Mouse (Mus musculus) lung, embryonic 14.5 days (tissue): ENCODE measurements around the gene C2cd4a. TPM values are rescaled to one million over a fixed set of nuclear protein-coding genes. Genes with fewer than 3 reads are reported as not detected.

Experiments used
- ATAC-seq: fragments of 200-750 bp; cut with Nextera tagmentation; 2 replicates; pipeline ENCODE4 v1.8.0; 2017; ENCODE audit warnings: mild to moderate bottlenecking, moderate TSS enrichment, moderate library complexity; ENCODE audit not compliant: insufficient read depth
- DNase-seq: peaks from one replicate; pipeline ENCODE4 v3.0.0-alpha.2; 2015
- H3K27ac ChIP-seq: fragments of 300-500 bp; sonication (generic); 2 replicates; pipeline ENCODE4 v1.5.1; 2014; ENCODE audit warnings: low read depth, mild to moderate bottlenecking, moderate library complexity
- H3K27me3 ChIP-seq: fragments of 300-500 bp; sonication (generic); 2 replicates; pipeline ENCODE4 v1.6.1; 2014; ENCODE audit warnings: low read length, control low read depth; ENCODE audit not compliant: insufficient read depth
- H3K36me3 ChIP-seq: fragments of 300-500 bp; sonication (generic); 2 replicates; pipeline ENCODE4 v1.6.1; 2014; ENCODE audit warnings: control low read depth; ENCODE audit not compliant: insufficient read depth
- H3K4me1 ChIP-seq: fragments of 300-500 bp; sonication (generic); 2 replicates; pipeline ENCODE4 v1.6.1; 2014; ENCODE audit warnings: antibody characterized with exemption, control low read depth; ENCODE audit not compliant: insufficient read depth
- H3K4me2 ChIP-seq: fragments of 300-500 bp; sonication (generic); 2 replicates; pipeline ENCODE4 v1.6.1; 2014; ENCODE audit warnings: mild to moderate bottlenecking
- H3K4me3 ChIP-seq: fragments of 300-500 bp; sonication (generic); 2 replicates; pipeline ENCODE4 v1.5.1; 2014; ENCODE audit warnings: low read depth, low read length
- H3K9ac ChIP-seq: fragments of 300-500 bp; sonication (generic); 2 replicates; pipeline ENCODE4 v1.6.1; 2014
- H3K9me3 ChIP-seq: fragments of 300-500 bp; sonication (generic); 2 replicates; pipeline ENCODE4 v1.6.1; 2016; ENCODE audit warnings: low read depth, low read length, control low read depth
- CTCF ChIP-seq: IDR thresholded peaks from 2 replicates; pipeline ENCODE4 v1.5.1; 2016; ENCODE audit warnings: antibody characterized with exemption, low read depth
- WGBS: fragments of 180-500 bp; shearing (Covaris S2); extraction: QIAGEN DNeasy Blood & Tissue Kit; methylation state at CpG from one replicate; pipeline ENCODE4 v1.1.7; 2014; 5-methylcytosine and 5-hydroxymethylcytosine counted together
- polyA plus RNA-seq: library from polyadenylated mRNA; unstranded; fragments of >200 nt; fragmentation: Nextera tagmentation; extraction: Ambion mirVana; gene quantifications from 2 replicates; pipeline ENCODE4 v1.2.1, GENCODE M21; 2014

C2cd4a gene
- polyA plus RNA-seq, 1 experiment from 2014 or later: 1.9 TPM

DNA sequence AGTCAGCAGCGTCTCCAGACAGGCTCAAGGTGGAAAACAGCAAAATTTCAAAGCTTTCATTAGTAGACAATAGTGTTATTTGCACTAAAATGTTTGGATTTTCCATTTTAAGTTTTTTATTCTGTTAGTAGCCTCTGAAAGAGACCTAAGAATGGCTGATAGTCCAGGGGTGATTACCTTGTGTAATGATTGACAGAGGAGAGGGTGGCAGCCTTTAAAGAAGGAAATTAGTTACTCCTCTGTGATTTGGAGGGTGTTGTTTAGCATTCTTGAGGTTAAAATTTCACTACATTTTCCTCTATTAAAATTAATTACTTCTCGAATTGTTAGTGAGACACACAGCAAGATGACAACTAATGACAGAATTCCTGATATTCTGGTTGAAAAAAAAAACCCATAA is 5.2 kb upstream of the C2cd4a start:
- Histone ChIP-seq H3K4me2 (no peak overlapping the region), H3K27me3 (peaks cover 6% of the 10 kb centered on the region; the same call in 1 of the 2 replicates), H3K27ac (no peak overlapping the region), H3K36me3 (no peaks in the 10 kb centered on the region), H3K4me3 (no peak overlapping the region), H3K9me3 (no peaks in the 10 kb centered on the region), H3K9ac (no peak overlapping the region), H3K4me1 (peaks cover 9% of the 10 kb centered on the region)
- TF ChIP-seq CTCF: no peak
- DNase-seq (no peak), ATAC-seq (no peak)
- 61% methylated on average over 2 of the region's 2 CpGs for WGBS

DNA sequence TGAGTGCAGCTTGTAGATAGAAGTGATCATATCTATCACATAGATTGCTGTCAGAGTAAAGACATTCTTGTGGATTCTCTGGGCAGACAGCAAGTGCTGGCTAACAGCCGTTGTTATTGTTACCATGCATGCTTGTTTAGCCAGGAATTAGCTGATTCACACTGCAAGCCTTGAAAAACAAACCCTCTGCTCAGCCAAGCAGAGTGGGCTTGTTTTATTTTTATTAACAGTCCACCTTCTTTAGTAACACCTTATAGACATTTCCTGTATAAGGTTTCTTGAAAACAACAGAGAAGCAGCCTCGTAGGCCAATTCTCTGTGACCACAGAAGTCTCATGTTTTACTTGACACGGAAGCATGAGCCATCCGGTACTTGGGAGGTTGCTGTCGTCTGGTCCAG is 2.4 kb upstream of the C2cd4a start:
- Histone ChIP-seq H3K27ac (no peak overlapping the region), H3K4me2 (no peak overlapping the region), H3K27me3 (peaks cover 32% of the 10 kb centered on the region), H3K4me1 (peaks cover 11% of the 10 kb centered on the region), H3K9me3 (no peaks in the 10 kb centered on the region), H3K36me3 (no peaks in the 10 kb centered on the region), H3K4me3 (no peak overlapping the region), H3K9ac (no peak overlapping the region)
- DNase-seq (no peak), ATAC-seq (no peak)
- 65% methylated on average over 5 of the region's 5 CpGs for WGBS
- no peak for TF ChIP-seq CTCF

DNA sequence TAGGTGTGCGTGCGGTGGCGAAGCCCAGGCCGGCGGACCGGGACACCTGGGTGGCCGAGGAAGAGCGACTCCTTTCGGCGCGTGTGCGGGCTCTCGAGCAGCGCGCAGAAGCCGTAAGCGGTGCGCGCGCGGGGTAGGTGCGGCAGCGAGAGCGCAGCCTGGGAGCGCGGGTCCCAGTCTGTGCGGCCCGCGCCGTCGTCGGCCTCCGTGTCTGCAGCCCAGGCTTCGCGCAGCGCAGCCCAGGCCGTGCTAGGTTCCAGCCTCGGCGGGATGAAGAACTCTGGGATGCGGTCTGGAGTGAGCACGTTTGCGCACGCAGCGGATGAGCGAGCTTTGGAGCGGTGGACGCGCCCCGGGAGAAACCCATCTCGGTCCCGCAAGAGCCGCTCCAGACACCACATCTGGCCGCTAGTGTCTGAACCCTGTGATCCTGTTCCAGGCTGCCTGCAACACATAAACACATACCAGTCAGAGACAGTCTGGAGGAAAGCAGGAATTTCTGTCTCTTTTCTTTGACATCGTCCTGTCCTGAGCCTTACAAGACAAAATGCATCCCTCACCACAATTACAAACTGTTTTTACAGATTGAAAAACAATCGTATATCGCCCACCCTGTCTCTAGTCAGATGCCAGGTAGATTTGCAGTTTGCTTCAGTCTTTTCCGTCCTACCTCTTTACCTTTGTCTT is 628 bp downstream of the C2cd4a start:
- TF ChIP-seq CTCF: no peak
- peak overlapping the region; percentile 57 for H3K9ac ChIP-seq
- peak overlapping the region; percentile 57 for H3K4me3 ChIP-seq
- H3K27me3 ChIP-seq: peaks cover 38% of the 10 kb centered on the region
- under 1% methylated on average over 53 of the region's 57 CpGs for WGBS
- no peaks in the 10 kb centered on the region for H3K36me3 ChIP-seq
- ATAC-seq (peak; percentile 68), DNase-seq (peak; percentile 75)
- peaks cover 11% of the 10 kb centered on the region for H3K4me1 ChIP-seq
- H3K27ac ChIP-seq: peak overlapping the region; percentile 67
- H3K4me2 ChIP-seq: peak overlapping the region; percentile 94
- no peaks in the 10 kb centered on the region for H3K9me3 ChIP-seq

DNA sequence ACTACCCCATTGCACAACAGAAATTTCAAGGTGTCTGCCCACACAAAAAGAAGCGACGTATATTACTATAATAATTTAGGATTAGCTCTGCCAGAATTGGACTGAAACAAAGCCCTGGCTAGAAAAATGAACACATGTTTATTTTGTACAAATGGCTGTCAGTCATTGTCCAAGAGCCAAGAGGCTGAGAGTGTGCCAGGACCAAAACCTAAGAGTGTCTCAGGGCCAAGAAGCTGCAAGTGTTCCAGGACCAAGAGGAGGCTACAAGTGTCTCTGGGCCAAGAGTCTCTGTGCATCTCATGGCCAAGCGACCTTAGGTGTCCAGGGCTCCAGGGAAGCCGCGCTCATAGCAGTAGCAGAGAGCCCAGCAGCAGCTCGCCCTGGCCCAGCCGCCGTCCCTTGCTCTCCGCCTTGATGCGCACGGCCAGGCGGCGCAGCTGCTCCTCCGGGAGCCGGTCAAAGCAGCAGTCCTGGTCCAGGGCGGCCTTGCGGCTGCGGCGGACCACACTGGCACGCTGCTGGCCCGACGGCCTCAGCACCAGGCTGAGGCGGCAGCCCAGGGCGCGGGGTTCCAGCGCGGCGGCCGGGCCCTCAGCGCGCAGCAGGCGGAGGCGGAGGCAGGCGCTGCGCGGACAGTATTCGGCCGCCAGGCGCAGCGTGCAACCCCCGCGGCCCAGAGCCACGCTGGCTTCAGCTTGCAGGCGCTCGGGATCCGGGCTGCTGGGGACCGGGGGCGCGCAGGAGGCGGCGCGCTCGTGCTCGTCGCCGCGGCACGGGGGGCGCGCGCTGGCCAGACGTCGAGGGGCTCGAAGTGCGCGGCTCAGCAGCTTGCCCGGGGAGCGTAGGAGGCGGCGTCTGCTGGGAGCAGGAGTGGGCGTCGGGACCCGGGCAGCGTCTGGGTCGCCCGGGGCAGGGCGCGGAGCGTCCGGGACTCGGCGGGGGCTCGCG is 1.4 kb downstream of the C2cd4a start:
- peaks cover 11% of the 10 kb centered on the region for H3K4me1 ChIP-seq
- H3K9ac ChIP-seq: peak overlapping the region; percentile 57
- H3K9me3 ChIP-seq: no peaks in the 10 kb centered on the region
- TF ChIP-seq CTCF: no peak
- peaks cover 38% of the 10 kb centered on the region for H3K27me3 ChIP-seq
- peak overlapping the region; percentile 57 for H3K4me3 ChIP-seq
- H3K4me2 ChIP-seq: peak overlapping the region; percentile 94
- DNase-seq (peak; percentile 77), ATAC-seq (peak; percentile 90)
- H3K36me3 ChIP-seq: no peaks in the 10 kb centered on the region
- 2% methylated on average over 59 of the region's 84 CpGs for WGBS
- H3K27ac ChIP-seq: peak overlapping the region; percentile 67

DNA sequence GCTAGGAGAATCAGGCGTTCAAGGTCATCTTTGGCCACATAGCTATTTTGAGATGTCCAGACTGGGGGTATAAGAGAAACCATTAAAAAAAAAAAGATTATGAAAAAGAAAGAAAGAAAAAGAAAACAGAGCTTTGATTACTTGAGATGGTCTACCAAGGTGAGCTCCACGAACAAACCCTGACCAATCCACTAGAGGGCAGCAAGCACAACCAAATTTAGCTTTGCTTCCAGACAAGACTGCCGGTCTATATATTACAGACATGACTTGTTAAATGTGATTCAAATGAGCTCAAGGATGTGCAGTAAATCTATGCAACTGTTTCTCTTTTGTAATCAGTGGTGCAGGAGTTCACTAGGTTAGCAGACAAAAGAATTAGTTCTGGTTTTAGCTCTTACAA is 3.9 kb downstream of the C2cd4a start:
- 6% methylated on average over 3 of the region's 3 CpGs for WGBS
- DNase-seq: peak; percentile 90
- TF ChIP-seq CTCF: peak; percentile 79

DNA sequence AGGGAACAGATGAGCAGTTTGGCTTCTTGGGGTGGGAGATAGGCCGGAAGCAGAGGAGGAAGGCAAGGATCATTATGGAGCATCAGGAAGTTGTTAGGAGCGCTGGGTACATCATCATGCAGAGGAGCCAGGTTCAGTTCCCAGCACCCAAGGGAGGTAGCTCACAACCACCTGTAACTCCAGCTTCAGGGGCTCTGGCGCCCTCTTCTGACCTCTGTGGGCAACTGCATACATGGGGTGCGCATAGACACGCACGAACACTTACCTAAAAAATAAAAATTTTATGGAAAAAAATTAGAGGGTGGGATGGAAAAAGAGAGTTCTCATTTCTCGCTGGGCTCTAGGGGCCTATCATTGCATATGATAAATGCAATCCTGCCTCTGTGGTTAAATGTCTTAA is 6.6 kb downstream of the C2cd4a start:
- WGBS: 84% methylated on average over 7 of the region's 7 CpGs
- Histone ChIP-seq H3K4me1 (no peaks in the 10 kb centered on the region), H3K27me3 (peaks cover 17% of the 10 kb centered on the region), H3K9me3 (no peaks in the 10 kb centered on the region), H3K27ac (no peak overlapping the region), H3K36me3 (no peaks in the 10 kb centered on the region), H3K4me3 (no peak overlapping the region), H3K9ac (no peak overlapping the region), H3K4me2 (no peak overlapping the region)
- no peak for DNase-seq
- TF ChIP-seq CTCF: peak; percentile 17; the same call in 1 of the 2 replicates
- no peak for ATAC-seq

More for the DNA sequence above, 3.9 kb downstream of the C2cd4a start:
- Histone ChIP-seq H3K36me3 (no peaks in the 10 kb centered on the region), H3K9ac (no peak overlapping the region), H3K27ac (no peak overlapping the region), H3K4me1 (peaks cover 11% of the 10 kb centered on the region), H3K9me3 (no peaks in the 10 kb centered on the region), H3K4me3 (no peak overlapping the region), H3K27me3 (peaks cover 38% of the 10 kb centered on the region), H3K4me2 (no peak overlapping the region)
- no peak for ATAC-seq

DNA sequence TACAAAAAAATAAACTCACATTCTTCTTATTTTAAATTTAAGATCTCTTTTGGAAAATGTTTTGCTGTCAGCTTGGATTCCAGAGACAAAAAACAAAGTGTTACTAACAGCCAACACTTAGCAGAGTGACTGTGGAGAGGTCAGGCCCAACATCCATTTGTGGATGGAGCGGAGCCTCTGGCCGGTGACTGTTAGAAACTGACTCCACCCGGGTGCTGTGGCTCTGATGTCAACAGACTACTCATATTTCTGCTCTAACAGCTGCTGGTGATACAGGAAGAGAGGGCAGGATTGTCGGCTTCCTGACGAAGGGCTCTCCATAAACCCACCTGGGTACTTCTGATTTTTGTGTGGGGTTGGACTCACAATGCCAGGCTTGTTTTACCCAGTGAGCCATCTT is 9.0 kb downstream of the C2cd4a start:
- H3K27me3 ChIP-seq: no peaks in the 10 kb centered on the region
- no peaks in the 10 kb centered on the region for H3K9me3 ChIP-seq
- 18% methylated on average over 5 of the region's 5 CpGs for WGBS
- ATAC-seq: peak; percentile 58; the same call in 1 of the 2 replicates
- no peaks in the 10 kb centered on the region for H3K36me3 ChIP-seq
- H3K4me3 ChIP-seq: no peak overlapping the region
- H3K27ac ChIP-seq: no peak overlapping the region
- no peak overlapping the region for H3K9ac ChIP-seq
- 0 out of 2 replicates have a peak, but pooled peaks cover 3% of the 10 kb centered on the region for H3K4me1 ChIP-seq
- no peak for TF ChIP-seq CTCF
- no peak overlapping the region for H3K4me2 ChIP-seq
- peak; percentile 56 for DNase-seq
